Mouse (Mus musculus): ENCODE data around the gene Cyp4f13. TPM values are rescaled to one million over a fixed set of nuclear protein-coding genes. Genes with fewer than 3 reads are reported as not detected.

The Cyp4f13 gene
- total RNA-seq (2021), result 10 to 100 TPM; 41.5 to 56.3 TPM
- long read RNA-seq, experiment 1, transcript Cyp4f13-201 (13 exons, 1,752 nt), result major isoform, 27 of 45 reads
- long read RNA-seq, experiment 1, partial matches to known transcripts, result 7 of 45 reads
- long read RNA-seq, experiment 1, other reads (novel, unspliced or antisense), result 11 of 45 reads
- long read RNA-seq, experiment 2, transcript Cyp4f13-201 (13 exons, 1,752 nt), result major isoform, 16 of 25 reads
- long read RNA-seq, experiment 2, partial matches to known transcripts, result 2 of 25 reads
- long read RNA-seq, experiment 2, other reads (novel, unspliced or antisense), result 7 of 25 reads

DNA sequence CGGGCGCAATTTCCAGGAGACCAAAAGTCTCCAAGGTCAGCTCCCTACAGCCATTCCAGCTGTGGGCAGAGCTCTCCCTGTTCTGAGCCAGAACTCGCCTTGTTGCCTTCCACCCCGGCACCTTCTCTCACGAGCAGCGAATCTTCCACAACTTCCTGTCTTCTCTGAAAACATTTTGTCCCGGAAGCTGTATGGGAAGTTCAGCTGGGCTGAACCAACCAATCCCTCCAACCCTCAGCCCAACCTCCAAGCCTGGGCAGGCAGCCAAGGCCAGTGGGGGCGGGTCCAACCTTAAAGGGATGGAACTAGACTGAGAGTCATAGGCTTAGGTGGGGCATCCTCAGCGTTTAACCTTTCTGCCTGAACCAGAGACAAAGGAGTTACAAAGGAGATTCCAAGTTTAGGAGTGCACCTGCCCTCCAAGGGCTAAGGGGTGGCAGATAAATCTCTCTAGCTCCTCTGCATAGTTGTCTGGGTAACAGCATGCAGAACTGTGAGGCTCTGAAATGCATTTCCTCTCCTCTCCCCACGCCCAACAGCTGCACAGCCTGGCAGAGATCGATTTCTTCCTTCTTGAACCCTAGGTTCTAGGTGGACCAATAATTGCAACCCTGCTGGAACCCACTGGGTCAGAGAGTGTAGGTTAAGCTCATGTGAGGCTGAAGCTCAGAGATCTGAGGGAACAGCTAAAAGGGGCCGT lies at the start of gene Cyp4f13:
Gene Cyp4f13, minus strand, starts transcription at position 188 of the 700 bp plus-strand sequence.
- DNase-seq, result peak; percentile 100

DNA sequence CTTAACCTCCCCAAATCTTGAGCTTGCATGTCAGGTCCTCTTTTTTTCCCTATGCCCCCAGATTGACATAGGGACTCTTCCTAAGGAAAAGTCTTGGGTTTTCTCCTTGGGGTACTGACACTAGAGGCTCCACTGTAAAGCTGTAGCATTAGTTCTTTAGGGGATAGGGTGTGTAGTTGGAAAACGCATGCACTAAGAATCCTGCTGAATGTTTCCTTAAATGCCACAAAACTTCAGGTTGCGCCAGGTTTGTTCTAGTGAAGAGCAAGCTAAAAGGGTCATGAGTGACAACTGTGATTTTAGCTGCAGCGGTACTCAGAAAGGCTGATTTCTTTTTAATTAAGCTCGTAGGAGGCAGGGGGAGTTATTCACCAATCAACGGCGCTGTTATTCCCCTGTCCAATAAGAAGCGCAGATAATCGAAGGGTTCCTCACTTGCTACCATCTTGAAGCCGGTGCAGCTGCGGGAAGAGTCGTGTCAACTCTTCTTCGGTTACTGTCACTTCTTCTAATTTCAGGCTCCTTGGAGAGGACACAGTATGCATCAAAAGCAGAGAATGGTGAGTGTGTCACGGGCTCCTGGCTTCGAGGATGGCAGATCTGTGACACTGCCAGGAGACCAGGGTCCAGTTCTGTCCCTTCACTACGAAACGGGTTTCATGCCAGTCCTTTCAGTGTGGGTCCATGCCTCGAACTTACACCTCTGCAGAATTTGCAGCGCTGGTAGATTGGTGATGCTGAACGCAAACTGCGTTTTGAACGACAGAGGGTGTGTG lies 45.7 kb upstream of the Cyp4f13 start, which contains the start of gene Zfp952:
Gene Zfp952, plus strand, starts transcription at position 431 of the 776 bp plus-strand sequence.
- peak; percentile 89 for DNase-seq

DNA sequence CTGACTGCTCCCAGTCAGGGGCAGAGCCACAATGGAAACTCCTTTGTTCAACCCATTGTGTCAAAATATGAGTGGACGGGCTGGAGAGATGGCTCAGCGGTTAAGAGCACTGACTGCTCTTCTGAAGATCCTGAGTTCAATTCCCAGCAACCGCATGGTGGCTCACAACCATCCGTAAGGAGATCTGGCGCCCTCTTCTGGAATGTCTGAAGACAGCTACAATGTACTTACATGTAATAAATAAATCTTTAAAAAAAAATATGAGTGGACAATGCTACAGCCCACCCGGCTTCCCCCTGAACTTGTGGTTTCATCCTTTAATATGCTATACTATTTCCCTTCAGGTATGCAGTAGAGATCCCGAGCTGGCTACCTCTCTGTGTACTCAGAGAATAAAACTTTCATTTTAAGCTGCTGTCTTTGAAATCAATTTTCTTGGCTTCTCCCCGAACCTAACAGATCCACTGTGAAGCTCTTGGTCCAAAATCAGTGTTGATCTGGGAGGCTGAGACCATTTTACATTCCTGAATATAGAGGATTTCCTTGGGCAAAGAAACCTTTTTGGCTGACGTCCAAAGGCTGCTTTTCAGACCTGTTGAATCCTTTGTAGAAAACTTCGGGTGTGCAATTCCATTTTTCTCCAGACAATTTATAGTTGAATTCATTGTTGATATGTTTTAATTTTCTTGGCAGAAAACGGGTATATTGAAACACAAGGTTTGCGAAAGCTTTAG lies 44.9 kb upstream of the Cyp4f13 start:
- DNase-seq, result peak; percentile 22

DNA sequence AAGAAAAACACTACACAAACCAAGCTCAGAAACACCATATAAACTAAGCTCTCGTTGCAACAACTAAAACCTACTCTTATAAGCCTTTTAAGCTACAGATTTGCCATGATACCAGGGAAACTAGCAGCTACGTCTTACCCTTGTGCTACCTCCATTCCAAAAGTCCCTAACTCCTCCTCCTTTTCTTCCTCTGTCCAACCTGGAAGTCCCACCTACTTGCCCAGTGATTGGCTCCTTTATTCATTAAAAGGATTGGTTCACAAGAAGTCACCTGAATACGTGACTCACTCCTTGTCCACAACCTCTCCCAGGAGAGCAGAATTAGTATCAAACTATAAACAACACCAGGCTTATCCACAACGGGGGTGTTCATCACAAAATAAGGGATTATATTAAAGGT lies 39.1 kb upstream of the Cyp4f13 start:
- no peak for DNase-seq

DNA sequence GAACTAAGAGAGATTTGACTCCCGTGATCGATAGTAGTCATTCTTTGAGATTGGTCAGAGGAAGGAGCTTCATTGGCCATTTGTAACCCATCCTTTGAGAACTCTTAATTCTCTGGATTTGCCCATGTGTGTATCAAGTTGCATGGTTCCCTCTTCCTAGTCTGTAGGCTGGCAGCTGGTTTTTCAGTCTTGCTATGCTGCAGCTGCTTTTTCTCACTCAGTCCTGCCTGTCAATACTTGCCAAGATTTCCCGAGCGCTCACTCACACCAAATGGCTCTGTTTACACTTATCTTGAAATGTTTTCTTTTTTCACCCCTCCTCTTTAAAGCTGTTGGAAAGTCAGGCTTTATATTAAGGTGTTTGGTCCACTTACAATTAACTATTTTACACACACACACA lies 34.2 kb upstream of the Cyp4f13 start:
- DNase-seq, result no peak

DNA sequence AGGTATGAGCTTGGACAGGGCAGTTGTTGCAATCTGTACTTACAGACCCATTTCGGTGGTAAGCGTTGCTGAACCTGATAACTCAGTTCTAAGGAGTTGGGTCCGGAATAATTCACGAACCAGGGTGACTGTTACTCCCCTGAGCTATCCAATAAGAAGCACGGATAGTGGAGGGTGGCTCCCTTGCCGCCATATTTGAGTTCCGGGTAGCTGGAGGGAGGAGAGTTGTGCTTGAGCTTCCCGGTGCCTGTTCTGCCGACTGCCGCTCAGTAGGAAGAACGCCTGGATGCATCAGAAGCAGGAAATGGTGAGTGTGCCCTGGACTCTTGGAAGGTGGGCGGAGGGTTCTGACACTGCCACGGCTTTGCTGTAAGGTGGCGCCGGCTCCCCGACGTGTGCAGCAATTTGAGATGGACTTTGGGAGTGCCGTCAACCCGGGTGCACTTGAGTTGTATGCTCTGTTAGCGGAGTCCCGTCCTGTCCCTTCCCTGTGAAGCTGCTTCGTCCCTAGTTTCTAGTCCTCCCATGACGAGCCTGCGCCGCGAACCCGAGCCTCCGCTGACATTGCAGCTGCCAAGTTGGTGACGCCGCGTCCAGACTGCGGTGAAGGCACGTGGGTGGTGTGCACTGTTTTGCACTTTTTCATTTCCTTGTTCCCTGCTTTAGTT lies 18.6 kb upstream of the Cyp4f13 start, which contains the start of gene Zfp472:
Gene Zfp472, plus strand, starts transcription at position 192 of the 668 bp plus-strand sequence.
- peak; percentile 93 for DNase-seq

DNA sequence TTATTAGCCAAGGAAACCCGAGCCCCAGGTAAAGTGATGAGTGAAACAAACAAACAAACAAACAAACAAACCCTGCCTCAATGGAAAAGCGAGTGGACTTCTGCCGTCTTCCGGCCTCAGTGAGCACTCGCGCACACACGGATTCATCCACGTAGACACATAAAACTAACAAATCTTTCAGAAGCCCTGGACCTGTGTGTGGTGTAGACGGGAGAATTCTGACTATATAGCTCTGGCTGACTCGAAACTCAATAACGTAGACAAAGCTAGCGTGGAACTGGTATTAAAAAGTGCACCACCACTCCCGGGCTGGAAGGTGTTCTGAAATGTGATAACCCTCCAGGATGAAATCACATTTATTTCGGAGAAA lies 18.0 kb upstream of the Cyp4f13 start:
- no peak for DNase-seq

DNA sequence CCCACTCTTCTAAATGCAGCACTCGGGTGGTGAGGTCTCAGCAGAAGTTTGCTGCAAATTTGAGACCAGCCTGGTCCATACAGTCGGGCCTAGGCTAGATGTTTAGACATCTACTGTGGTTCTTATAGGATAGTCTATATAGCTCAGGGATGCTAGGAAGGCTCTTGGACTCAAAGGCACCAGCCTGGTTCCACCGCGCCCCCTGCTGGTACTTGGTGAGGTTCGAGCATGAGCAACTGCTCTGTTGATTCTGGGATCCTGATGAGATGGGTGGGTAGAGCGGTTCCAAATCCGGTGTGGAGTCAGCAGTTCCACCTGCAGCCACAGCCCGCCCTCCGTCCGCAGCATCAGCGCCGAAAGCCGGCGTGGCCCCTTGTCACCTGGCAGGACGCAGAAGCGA lies 4.2 kb upstream of the Cyp4f13 start:
- peak; percentile 93 for DNase-seq

DNA sequence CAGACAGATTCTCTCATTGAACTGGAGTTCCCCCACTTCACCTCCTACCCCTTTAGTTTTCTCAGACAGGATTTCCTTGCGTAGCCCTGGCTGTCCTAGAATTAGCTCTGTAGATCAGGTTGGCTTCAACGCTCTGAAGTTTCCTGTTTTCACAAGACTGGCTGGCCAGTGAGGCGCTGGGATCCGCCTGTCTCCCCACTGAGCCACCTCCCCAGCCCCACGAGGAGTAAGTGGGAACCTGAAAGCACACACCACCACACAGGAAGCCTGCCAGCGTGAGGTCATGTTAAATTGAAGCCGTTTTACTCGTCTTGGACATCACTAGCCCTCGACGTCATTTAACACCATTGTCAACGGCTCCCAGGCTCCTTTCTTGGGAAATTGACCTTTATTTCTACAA lies 3.8 kb upstream of the Cyp4f13 start:
- DNase-seq, result no peak

DNA sequence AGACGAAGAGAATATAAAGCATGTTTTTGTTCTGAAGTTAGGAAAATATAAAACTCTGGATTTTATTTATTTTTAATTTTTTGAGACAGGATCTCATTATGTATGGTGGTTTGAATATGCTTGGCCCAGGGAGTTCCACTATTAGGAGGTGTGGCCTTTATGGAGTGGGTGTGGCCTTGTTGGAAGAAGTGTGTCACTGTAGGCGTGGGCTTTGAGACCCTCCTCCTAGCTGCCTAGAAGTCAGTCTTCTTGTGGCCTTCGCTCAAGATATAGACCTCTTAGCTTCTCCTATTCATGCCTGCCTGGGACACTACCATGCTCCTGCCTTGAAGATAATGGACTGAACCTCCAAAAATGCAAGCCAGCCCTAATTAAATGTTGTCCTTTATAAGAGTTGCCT lies 2.9 kb upstream of the Cyp4f13 start:
- no peak for DNase-seq

DNA sequence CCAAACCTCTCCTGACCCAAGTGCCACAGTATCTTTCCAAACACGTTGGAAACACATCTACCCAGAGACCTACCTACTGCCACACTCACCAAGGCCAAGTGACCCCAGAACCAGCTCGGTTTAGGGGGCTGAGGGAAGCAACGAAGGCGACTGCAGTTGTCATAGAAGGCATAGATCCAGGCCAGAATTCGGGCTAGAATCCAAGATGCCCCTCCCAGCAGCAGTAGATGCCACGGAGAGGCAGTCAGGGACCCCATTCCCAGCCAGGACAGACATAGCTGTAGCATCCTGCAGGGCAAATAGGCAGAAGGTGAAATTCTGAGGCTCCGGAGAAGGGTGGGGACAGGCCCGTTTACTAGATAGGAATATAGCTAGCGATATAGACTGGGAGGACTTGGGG lies 486 bp downstream of the Cyp4f13 start:
- DNase-seq, result no peak

DNA sequence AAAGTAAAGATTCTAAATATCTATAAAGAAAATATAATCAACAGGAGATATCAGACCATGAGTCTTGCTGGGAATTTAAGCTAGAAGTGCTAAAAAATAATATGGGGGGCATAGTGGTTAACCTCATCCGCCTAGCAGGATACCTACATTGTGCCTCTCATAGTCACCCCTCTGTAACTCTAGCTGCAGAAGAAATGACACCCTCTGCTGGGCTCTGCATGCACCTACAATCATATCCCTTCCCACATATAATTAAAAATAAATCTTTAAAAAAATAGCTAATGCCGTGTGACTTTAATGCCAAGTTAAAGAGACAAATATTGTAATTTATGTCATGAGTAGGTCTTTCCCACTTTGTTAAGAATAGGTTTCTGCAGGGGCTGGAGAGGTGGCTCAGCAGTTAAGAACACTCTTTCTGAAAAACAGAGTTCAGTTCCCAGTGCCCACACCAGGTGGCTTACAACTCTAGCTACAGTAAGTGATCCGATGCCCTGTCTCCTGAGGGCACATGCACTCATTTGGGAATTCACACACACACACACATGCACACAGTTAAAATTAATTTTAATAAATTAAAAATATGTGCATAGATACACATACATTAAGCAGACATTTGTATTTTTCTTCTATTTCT lies 2.7 kb downstream of the Cyp4f13 start:
- no peak for DNase-seq

DNA sequence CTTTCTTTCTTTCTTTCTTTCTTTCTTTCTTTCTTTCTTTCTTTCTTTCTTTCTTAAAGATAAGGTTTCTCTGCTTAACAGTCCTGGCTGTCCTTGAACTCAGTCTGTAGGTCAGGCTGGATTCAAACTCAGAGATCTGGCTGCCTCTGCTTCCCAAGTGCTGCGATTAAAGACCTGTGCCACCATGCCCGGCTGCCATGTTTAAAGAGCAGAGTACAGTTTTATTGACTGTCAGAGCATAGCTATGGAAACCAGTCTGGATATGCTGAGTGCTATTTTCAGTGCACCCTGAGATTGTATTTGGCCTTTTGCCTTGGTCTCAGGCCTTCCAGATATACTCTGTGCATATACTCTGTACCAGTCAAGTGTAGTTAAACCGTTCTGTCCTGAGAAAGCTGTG lies 3.5 kb downstream of the Cyp4f13 start:
- no peak for DNase-seq

DNA sequence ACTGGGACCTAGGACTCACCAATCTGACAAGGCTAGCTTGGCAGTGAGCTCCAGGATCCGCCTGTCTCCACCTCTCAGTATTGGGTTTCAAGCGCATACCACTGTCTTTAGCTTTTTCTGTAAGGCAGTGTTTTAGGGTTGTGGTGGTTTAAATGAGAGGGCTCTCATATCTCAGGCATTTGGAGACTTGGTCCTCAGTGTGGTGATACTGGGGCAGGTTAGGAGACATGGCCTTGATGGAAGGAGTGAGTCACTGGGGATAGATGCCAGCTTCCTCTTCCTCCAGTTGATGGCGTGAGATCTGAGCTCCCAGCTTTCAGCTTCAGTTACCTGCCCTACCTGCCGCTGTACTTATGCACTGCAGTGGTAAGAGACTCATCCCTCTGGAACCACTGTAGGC lies 7.4 kb downstream of the Cyp4f13 start:
- no peak for DNase-seq

DNA sequence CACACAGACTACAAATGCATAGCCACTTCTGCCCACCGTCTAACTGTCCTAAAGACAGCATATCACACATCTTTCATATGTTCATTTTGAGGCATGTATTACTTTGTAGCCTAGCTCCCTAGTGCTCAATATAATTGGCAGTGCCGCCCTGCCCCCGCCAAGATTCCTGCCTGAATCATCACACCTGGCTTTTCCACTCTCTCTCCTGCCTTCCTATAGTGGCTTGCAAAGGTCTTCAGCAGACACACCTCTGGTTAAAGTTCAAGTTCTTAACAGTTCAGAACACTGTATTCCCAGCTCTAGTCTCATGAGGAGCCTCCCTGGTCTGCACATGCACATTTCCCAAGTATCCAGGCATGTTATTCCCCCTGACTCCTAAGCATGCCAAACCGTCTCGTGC lies 19.4 kb downstream of the Cyp4f13 start:
- DNase-seq, result no peak

DNA sequence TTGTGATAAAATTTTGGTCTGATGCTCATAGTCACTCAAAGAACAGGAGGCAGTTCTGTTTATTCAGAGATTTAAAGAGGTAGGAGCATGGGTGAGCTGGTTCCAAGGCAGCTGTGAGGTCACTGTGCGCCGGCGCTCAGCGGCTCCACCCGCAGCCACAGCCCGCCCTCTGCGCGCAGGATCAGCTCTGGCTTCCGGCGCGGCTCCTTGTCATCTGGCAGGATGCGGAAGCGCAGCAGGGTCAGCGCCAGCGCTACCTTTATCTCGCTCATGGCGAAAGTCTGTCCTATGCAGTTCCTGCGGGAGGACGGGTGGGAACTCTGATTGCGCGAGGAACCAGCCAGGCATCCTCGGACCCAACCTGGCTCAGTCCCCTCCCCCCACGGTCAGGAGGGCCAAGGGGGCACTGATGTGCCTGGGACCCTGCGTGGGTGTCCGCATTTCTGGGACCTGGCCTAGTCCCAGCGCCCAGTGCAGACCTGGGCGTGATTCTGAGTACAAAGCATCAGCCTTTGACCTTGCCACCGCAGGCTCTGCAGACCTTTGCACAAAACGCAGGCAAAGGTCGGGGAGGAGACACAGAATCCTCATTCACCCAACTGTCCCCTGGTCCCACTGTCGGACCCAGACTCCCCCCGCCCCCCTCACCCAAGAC lies 22.4 kb downstream of the Cyp4f13 start:
- peak; percentile 86 for DNase-seq

DNA sequence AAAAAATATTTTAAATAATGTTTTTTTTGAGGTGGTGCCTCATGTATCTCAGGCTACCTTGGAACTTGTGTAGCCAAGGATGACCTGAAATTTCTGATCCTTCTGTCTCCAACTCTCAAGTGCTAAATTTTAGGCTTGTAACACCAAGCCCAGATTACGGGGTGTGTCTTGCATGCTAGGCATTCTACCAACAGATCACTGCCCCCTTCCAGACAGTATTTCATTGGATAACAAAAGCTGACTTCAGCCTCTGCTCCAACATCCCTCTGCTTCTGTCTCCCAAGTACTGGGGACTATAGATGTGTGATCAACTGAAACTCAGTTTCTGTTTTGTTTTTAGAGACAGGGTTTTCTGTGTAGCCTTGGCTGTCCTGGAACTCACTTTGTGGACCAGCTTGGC lies 23.5 kb downstream of the Cyp4f13 start:
- DNase-seq, result no peak

DNA sequence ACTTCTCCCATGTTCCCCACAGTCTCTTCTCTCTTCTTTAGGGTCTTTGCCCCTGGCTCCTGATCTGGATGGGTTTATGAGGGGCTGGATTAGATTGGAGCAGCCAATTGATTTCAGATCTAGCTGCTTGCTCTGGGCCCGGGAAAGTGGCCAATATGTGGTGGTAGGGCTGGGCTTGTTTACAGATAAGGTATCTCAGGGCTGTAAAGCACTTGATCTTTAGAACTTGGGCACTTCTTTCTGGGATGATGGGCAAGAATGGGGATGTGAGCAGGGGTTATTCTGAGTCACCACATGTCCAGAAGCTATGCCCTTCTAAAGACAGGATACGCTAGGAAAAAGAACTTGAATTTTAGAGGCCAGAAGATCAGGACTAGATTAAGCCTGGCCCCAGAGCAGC lies 28.1 kb downstream of the Cyp4f13 start:
- DNase-seq, result no peak

DNA sequence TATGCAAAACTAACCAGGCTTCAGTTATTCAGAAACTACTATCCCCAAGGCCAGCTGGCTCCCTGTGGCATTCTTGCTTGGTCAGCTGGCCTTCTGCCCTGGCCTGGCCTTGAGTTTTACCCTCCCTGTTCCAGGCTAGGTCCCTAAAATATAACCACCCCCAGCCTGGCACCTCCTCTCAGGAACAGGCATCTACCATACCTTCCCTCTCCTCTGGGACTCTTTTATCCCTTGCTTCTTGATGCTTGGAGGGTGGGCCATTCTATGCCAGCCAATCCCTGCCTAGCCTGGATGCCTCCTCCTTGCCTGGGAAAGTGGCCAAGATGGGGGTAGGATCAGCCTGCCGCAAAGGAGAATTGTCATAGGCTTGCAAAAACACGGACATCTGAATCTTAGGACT lies 30.1 kb downstream of the Cyp4f13 start, which contains the start of gene Cyp4f14:
Gene Cyp4f14, minus strand, starts transcription at position 212 of the 400 bp plus-strand sequence.
- DNase-seq, result peak; percentile 78

DNA sequence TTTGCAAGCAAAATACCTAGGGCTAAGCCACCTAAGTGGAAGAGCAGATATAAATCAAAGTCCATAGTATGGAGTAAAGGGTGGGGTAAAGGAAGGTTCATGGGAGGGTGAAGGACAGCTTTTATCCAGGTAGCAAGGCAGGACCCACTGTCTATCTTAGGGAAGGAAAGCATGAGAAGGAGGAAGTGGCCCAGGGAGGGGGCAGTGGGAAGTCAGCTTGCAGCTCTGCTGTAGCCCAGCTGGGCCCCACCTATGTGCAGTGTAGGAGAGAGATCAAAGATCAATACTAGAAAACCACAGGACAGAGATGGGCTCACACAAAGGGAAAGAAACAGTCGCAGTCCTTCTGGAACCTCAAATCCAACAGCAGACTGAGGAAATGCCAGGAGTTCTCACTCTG lies 31.1 kb downstream of the Cyp4f13 start:
- no peak for DNase-seq

DNA sequence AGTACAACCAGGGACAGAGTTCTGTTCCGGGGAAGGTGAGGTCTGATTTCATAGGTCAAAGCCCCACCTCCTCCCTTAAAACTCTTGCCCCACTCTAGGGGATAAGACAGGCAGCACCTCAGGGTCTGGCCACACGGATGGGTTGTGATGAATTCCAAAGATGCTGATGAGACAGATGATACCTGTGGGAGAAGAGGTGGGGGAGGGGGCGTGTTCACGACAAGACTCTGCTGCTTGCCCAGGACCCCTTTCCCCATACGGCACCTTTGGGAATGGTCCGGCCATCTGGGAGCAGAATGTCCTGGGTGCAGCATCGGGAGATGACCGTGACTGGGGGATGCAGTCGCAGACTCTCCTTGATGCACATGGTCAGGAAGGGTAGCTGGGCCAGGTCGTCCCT lies 41.0 kb downstream of the Cyp4f13 start:
- no peak for DNase-seq

All from adrenal gland, postnatal 10 days (tissue).